Mouse (Mus musculus): Measurements from ENCODE around the gene Themis2.

GRCm38 (mm10) chr4:132794760-132795159, 1.4 kb downstream of the Themis2 start:
- no peak for TF ChIP-seq CTCF (IDR thresholded peaks at IDR 0.05; ENCODE audit: control insufficient read depth, insufficient read depth, insufficient replicate concordance, low read depth, low read length)
- no peak for TF ChIP-seq POLR2A (IDR thresholded peaks at IDR 0.05; ENCODE audit: control insufficient read depth, low read depth, low read length)
